Mouse (Mus musculus): ENCODE measurements around the gene Ubqln1. TPM values are rescaled to one million over a fixed set of nuclear protein-coding genes. Genes with fewer than 3 reads are reported as not detected.
A peak's percentile ranks its signal among the peaks of the same experiment; 100 is the strongest.
"Not testable (repeated sequence)": the region's sequence is repeated elsewhere in the genome, so short reads cannot be mapped to it uniquely, and the experiment has no call there.

The Ubqln1 gene
- total RNA-seq, 2 experiments from 2014 or later: 51.4 to 53.2 TPM

GRCm38 (mm10) chr13:58158099-58158912 is 57.1 kb downstream of the Ubqln1 start:
- DNase-seq: peak; percentile 86 to 91
- intact Hi-C loops (cut with DNase I): loop anchor here (1.0 to 5.0 kb wide), 4 partner anchors 30 to 430 kb away; no protein-coding TSS in a partner anchor

GRCm38 (mm10) chr13:58157447-58158098 is 57.9 kb downstream of the Ubqln1 start, which contains the start of gene Idnk:
Gene Idnk (plus strand): TSS chr13:58157649.
- peak; percentile 92 to 95 for DNase-seq
- intact Hi-C loops (cut with DNase I): loop anchor here (1.0 to 5.0 kb wide), 4 partner anchors 31 to 431 kb away; no protein-coding TSS in a partner anchor

- no peak for DNase-seq
- intact Hi-C loops (cut with DNase I): loop anchor here (5.0 kb wide), 1 partner anchor 390 kb away; no protein-coding TSS in a partner anchor
Observed at GRCm38 (mm10) chr13:58157036-58157435, 58.4 kb downstream of the Ubqln1 start.

- no peak for DNase-seq
- intact Hi-C loops (cut with DNase I): loop anchor here (5.0 kb wide), 1 partner anchor 391 kb away; no protein-coding TSS in a partner anchor
Observed at GRCm38 (mm10) chr13:58156031-58156430, 59.4 kb downstream of the Ubqln1 start.

- no peak for DNase-seq
- intact Hi-C loops (cut with DNase I): no loop called here
Observed at GRCm38 (mm10) chr13:58150442-58150841, 65.0 kb downstream of the Ubqln1 start.

- intact Hi-C loops (cut with DNase I): no loop called here
- no peak for DNase-seq
Observed at GRCm38 (mm10) chr13:58149629-58150028, 65.8 kb downstream of the Ubqln1 start.

GRCm38 (mm10) chr13:58149033-58149558 is 66.4 kb downstream of the Ubqln1 start:
- intact Hi-C loops (cut with DNase I): no loop called here
- DNase-seq: peak in 1 of 2 experiments; percentile 31

GRCm38 (mm10) chr13:58148256-58148831 is 67.1 kb downstream of the Ubqln1 start:
- DNase-seq: peak in 1 of 2 experiments; percentile 25
- intact Hi-C loops (cut with DNase I): no loop called here

GRCm38 (mm10) chr13:58147760-58148159 is 67.7 kb downstream of the Ubqln1 start:
- no peak for DNase-seq
- intact Hi-C loops (cut with DNase I): no loop called here

GRCm38 (mm10) chr13:58146603-58147002 is 68.8 kb downstream of the Ubqln1 start:
- DNase-seq; intact Hi-C loops (cut with DNase I): not testable (repeated sequence)

GRCm38 (mm10) chr13:58131692-58132091 is 83.8 kb downstream of the Ubqln1 start:
- DNase-seq: no peak
- intact Hi-C loops (cut with DNase I): no loop called here

GRCm38 (mm10) chr13:58129687-58130246 is 85.7 kb downstream of the Ubqln1 start:
- DNase-seq: no peak
- intact Hi-C loops (cut with DNase I): no loop called here

GRCm38 (mm10) chr13:58128768-58129671 is 86.4 kb downstream of the Ubqln1 start:
- DNase-seq: peak; percentile 96 to 97
- intact Hi-C loops (cut with DNase I): no loop called here

GRCm38 (mm10) chr13:58128396-58128767 is 87.1 kb downstream of the Ubqln1 start, which contains the start of gene Hnrnpa0:
Gene Hnrnpa0 (minus strand): TSS chr13:58128556.
- DNase-seq: peak; percentile 97 to 98
- intact Hi-C loops (cut with DNase I): no loop called here

- intact Hi-C loops (cut with DNase I): no loop called here
- DNase-seq: peak in 1 of 2 experiments; percentile 67
Observed at GRCm38 (mm10) chr13:58127766-58128361, 87.6 kb downstream of the Ubqln1 start.

GRCm38 (mm10) chr13:58126862-58127765 is 88.3 kb downstream of the Ubqln1 start:
- DNase-seq: no peak
- intact Hi-C loops (cut with DNase I): no loop called here

Data from heart, postnatal 14 days (tissue).